Mouse (Mus musculus) brain, adult 2 months (tissue): ENCODE measurements around the gene Zp1.

Experiments used
- DNase-seq: peaks from one replicate; pipeline ENCODE4 v3.0.0; 2011; ENCODE audit warnings: low read depth, low spot score

Zp1 gene

GRCm38 (mm10) chr19:10878201-10878837 is 42.1 kb downstream of the Zp1 start:
- DNase-seq = peak; percentile 93

DNA sequence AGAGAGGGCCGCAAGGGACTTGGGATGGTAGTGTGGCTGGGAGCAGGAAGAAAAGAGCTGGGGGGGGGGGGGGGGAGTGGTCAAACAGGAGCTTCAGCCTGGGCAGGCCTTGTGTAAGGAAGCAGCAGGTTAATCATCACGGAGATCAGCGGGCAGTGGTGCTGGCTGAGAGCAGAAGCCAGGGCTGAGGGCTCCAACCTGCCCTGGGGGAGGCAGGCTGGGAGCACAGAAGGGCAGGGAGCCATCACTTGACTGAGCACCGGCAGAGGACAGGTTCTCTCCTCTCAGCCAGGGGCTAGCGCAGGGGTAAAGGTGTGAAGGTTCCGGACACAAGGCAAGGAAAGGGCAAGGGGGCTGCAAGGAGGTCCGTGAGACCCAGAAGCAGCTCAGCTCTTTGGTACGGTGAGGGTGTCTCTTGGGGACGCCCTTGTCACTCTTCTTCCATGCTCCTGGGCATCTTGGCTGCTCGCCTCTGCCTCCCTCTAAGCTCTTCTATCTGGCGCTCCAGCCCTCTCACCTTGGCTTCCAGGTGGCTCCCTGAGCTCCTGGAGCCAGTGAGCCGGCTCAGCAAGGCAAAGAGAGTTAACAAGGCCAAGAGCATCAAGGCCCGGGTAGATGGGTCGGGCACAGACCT is 49.0 kb downstream of the Zp1 start:
- DNase-seq = peak; percentile 33

GRCm38 (mm10) chr19:10870676-10871075 is 49.8 kb downstream of the Zp1 start:
- DNase-seq = no peak

DNA sequence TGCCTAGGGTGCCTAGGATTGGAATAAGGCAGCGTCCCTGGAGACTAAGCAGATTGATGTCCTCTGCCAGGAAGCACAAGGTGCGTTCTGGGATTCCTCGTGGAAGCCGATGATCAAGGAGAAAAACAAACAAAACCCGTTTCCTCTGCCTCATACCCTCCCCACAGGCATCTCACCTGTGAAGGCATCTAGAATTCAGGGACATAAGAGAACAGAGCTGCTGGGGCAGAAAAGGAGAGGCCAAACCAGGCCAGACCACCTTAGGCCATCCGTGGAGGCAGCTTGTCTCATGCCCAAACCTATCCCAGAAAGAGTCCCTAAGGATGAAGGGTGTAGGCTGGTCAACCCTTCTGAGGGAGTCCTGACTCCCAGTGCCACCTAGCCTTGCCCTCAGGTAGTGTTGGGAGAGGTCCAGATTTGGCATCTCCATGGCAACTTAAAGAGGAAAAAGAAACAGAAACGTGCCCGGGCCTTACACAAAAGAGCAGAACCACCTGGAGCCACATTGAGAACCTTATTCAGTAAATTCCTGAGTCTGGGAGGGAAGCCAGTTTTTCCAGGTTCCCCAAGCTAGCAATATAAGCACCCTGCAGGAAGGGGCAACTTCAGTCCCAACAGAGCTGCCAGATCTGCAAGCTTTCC is 50.4 kb downstream of the Zp1 start, which contains the start of gene Tmem132a:
Tmem132a (minus strand) TSS at position 55 of the 642 bp plus-strand sequence.
- peak; percentile 81 for DNase-seq

- peak; percentile 97 for DNase-seq
These were observed 51.1 kb downstream of the Zp1 start for GRCm38 (mm10) chr19:10869241-10869885.

DNA sequence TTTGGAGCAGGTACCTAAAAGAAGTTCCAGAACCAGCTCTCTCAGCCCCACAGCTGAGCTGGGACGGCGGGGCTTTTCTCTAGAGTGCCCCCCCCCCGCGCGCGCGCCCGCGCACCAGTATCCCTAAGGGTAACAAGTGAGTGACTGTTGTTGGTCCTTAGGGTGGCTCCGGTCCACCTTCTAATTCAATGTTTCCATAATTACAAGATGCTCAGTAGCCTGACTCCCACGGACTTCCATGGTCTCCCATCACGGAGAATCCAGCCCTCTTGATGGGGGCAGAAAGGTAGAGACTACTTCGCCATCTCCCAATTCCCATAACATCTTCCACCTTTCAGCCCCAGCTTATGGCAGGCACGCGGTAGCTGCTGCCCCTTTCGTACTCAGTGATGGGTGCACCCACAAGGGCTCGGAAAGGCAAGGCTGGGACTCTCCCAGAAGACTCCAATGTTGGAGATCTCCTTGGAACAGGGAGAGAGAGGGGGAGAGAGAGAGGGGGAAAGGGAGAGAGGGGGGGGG is 51.8 kb downstream of the Zp1 start:
- DNase-seq = peak; percentile 52

DNA sequence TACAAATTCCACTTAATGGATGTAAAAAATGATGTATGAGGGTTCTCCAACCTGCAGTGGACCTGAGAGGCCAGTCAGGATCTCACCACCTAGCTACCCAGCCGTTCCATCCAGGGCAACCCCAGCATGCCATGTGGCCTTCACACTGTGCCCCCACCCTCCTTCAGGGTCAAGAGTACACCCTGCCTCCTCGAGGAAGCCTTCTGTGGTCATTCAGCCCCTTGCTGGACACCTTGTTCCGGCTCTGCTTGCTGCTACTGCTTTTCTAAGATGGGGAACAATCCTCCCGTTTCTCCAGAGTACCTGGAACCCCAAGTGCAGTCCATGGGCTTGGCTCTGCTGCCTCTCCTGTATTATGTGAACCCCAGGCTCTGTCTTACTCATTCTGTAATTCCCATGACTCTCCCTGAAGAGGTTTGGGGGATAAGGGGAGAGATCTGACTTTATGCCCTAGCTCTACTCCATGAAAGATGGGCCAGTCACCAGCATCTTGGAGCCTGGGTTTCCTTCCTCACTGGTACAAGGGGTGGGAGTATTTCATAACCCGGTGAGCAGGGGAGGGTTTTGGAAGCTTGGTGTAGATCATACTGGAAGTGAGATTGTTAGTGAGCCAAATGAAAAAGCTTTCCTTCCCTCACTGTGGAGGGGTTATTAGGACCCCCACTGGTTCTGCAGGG is 52.3 kb downstream of the Zp1 start:
- peak; percentile 73 for DNase-seq

DNA sequence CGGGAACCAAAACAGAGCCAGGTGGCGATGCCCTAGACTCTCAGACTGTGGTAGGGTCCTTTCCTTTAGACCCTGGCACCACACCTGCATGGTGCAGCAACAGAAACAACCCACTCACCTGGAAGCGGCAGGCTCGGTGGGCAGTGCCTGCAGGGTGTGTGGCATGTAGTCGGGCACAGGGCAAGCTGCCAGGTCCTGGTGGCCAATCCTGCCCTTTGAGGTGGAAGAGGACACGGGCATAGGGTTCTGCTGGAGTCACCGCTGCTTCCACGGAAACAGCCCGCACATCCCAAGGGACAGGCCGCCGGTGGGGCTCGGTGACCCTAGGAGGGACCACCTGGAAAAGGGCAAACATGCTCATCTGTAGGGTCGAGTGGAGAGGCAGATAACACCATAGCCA is 54.1 kb downstream of the Zp1 start:
- DNase-seq = peak; percentile 55
